Mouse (Mus musculus) cerebellum, postnatal 14 days (tissue): Measurements from ENCODE around the gene Zfp605.
"Not testable (repeated sequence)": the region's sequence is repeated elsewhere in the genome, so short reads cannot be mapped to it uniquely, and the experiment has no call there.

ENCODE experiments used
- DNase-seq, 2 experiments: peaks; one replicate each; pipeline ENCODE4 v3.0.0; 2021; ENCODE audit warnings: mixed read lengths in 2 of 2

Gene Zfp605

DNA sequence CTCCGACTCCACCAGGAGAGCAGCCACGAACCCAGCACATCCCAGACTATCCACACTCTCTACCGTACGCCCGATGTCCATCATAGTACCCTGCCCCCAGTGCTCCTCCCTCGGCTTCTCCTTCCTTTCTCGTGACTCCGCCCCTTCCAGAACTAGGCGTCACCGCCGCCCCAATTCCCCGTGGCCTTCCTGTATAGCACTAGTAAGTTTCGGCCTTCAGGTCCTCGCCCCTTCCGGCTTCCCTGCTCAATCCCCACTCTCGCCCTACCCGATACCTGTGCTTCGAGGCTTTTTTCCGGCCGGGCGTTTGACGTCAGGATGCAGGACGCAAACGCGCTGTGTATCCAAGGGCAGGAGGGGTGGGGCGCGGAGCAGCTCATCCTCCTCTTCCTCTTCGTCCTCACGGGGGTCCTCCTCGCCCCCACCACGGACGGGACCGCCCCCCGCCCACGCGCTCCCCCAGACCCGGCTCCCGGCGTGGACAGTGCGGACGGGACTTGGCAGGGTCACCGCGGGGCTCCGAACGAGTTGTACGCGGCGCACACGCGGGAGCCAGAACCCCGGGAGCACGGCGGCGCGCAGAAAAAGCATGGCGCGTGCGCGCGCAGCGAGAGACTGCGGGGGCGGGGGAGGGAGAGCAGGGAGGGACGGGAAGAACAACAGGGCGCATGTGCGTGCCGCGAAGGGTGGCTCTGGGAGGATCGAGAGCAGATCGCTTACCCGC is 2.1 kb upstream of the Zfp605 start, which contains the start of gene Gtpbp6:
Gene Gtpbp6 (minus strand): TSS at position 617 of the 724 bp plus-strand sequence.
- DNase-seq = peak; percentile 95 to 96

DNA sequence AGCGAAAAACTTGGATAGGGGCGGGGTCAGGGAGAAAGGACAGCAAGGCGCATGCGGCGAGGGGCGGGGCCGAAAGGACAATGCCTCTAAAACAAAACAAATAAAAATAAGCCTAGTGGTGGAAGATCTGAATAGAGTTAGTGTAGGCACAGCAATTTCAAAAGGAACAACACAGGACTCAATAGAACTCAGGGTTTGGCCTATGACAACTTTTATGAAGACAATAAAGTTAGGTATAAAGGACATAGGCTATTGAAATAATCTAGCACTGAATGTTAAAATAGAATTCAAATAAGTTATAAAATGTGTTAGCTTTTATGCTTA is 1.6 kb upstream of the Zfp605 start:
- no peak for DNase-seq

DNA sequence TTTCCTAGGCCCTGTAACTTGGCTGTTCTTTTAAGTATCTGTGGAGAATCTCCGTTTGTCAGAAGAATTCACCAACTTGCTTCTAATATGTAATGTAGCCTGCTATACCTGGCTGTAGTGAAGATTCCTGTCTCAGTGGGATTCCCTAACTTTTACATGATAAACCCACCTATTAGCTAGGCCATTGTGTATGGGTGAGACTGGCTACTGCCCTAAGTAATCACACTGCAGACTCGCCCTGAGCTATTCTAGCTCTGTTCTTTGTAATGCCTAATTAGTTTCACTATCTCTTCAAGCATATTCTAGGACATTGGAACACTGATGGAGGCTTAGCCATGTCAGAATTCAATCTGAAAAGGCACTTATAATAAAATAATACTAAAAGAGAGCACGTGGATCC is 12.5 kb downstream of the Zfp605 start:
- DNase-seq = not testable (repeated sequence)

DNA sequence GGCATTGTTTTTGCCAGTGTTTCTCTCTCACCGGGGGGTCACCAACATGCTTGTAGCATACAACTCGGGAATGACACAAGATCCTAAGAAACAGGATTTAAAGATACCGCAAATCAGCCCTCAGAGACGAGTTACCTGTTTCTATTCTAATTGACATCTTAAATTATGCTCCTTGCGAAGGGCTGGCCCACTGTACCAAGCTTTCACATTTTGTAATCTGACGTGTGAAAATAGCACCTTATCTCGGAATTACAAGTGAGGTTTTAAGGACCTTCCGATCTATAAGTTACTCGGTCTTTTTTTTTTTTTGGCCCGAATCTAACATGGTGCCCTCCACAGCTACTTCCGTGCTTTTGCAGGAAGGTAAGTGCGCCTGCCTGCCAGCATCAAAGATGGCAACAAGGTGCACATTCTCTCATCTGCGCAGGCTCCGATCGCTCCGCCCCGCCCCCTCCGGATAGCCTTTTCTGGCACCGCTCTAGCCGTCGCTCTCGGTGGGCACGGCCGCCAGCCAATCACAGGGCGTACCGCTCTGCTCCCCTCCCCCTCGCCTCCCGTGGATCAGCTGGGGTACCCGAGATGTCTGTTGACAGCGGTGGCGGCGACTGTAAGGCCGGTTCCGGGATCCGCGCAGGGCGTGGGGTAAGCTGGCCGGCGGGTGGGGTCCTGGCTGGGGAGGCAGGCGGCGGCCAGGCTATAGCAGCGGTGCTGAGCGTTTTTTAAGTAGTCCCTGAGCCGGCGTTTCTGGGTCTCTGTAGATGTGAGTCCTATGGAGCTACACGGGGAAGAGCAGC is 25.6 kb downstream of the Zfp605 start, which contains the start of gene Chfr:
Gene Chfr (plus strand): TSS at position 550 of the 794 bp plus-strand sequence.
- DNase-seq = peak; percentile 100

DNA sequence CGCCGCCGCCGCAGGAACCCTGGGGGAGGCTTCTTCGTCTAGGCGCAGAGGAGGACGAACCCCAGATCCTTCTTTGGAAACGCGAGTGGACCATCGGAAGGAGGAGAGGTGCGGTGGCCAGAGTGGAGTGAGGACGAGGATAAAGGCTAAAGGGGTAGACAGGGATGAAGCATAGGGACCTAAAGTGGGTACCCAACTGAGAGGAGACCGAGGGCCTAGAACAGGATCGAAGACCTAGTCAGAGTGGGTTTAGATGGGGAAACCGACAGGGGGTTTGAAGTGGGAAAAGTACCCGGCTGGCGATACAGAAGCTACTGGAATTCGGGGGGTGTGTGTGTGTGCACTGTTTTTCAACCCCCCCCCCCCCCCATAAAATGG is 26.2 kb downstream of the Zfp605 start:
- no peak for DNase-seq

DNA sequence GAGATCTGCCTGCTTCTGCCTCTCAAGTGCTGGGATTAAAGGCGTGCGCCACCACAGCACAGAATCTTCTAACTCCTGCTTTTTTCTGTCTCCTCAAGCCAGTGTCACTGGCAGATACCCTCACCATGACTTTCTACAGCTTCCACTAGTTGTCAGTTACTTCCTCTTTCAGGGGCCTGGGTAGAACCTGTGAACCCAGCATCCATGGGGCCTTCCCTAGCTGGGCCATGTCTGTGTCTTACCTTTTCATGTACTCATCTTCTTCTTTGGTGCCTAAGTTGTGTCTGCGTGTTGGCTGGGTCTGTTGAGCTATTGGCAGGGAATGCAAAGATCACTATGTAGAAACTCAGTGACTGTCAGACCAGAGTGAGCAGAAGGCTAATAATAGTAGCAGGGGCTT is 27.9 kb downstream of the Zfp605 start:
- no peak for DNase-seq

DNA sequence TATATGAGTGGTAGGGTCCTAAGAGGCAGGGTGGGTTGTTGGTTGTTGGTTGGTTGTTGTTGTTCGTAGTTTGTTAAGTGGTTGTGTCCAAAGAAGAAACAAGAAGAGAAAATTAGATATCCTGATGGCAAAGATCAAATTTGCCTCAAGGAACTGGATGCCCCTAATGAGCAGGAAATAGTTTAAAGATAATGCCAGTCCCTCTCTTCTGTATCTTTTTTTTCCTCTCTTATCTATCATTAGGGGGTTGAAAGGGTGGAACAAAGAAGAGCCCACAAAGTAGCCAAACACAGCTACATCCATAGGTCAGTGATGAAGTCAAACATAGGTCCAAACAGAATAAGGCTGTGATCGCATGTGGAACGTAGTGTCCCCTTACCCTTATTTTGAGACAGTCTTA is 29.4 kb downstream of the Zfp605 start:
- no peak for DNase-seq

DNA sequence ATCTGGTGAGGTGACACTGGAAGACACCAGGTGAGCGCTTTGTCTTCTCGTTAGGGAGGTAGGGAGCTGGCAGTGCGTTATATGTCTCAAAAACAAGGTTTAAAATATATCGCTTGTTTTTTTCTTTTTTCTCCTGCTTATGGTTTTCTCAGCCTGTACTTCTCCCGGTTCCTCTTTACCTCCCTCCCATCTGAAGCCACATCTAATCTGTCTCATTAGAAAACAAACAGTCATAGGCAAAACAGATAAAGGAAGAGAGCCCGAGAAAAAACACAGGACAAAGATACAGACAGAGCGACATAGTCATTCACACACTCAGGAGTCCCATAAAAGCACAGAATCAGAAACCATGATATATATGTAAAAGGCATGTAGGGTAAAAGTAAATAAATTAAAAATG is 30.5 kb downstream of the Zfp605 start:
- no peak for DNase-seq

DNA sequence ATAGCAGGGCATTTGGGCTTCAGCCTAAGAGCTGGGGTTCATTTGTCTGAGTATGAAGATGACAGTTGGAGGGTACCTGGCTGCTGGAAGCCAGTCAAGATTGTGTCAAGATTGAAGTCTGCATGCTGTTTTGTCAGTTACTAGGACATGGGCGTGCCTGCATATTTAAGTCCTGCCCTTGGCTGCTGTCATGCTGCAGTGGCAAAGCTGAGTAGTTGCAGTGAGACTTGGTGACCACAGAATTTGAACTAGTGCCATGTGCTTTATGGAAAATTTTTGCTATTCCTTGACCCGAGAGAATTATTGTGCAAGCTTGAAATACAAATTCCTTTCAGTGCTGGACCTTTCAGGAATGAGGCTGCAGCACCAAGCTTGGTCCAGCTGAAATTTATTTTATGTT is 32.4 kb downstream of the Zfp605 start:
- DNase-seq = no peak

DNA sequence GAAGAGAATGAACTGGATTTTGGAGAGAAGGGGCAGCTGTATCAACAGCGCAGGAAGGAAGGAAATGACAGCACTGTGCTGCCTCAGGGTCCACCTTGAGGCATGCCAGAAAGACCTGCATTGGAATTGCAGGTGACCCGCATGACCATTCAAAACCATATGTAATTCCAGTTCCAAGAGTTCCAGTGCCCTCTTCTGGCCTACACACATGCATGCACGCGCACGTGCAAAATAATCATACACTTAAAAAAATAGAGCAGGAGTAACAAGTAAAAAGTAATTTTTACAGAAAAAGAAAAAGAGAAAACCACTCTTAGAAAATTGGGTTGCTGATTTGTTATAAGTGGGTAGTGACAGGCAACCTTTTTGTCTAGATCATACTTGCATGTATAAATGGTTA is 33.1 kb downstream of the Zfp605 start:
- peak; percentile 9 to 15 for DNase-seq

DNA sequence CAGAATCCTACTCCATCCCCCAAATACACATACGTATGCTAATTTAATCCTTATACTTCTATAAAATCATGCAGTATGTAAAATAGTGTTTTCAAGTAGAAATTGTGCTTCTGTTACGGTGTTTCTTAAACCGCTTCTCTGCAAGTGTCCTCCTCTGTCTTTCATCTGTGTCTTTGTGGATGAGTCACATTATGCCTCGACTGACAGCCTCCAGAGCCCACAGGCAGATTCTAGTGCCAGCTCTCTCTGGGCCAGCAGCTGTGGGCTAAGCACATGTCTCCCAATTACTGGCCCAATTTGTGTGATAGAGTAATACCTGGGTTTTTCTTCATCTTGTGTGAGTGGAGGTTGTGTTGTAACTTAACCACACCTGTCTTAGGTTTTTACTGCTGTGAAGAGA is 59.5 kb downstream of the Zfp605 start:
- DNase-seq = no peak

DNA sequence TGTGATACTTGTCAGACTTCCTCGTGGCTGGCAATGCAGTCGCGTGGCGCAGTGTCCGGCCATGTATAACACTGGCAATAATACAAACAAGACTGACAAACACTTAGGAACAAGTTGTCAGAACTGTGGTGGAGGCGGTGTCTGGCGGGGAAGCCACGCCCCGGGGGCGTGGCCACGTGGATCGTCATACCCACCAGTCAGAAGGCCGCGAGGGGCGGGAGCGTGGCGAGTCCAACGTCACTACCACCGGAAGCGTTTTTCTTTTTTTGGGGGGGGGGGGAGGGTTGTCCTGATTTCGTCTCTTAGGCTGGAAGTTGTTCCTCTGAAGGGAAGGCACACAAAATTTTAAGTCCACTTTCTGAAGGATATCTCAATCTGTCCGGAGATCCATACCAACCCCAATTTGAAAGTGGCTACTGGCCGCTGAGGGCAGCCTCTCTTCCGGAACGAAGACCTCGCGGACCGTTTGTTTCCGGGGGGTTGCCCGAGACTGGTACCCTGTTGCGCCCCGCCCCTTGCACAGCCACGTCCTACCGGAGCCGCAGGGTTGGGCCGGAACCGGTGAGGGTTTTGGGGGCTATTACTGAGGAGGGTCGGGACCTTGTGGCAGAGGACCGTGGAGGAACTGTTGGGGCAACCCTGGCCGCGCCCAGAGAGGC is 66.6 kb downstream of the Zfp605 start, which contains the start of gene Golga3:
Gene Golga3 (plus strand): TSS at position 340 of the 659 bp plus-strand sequence.
- peak; percentile 94 to 95 for DNase-seq

DNA sequence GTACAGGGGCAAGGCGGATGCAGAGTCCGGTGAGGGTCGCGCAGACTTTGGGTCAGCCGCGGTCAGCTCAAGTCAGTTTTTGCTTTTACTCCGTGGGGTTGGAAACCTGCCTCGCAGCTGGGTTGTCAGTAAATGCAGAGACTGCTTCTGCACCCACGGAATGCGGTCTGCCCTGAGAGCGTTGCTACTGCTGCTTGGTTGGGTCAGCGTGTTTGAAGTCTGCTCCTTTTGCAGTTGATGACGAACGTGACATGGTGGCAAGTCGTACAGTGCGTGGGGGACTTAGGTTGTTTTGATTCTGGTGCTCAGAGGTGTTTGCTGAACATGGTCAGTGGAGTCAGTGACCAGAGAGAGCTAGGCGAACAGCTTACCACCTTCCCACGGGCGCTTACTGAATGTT is 67.1 kb downstream of the Zfp605 start:
- DNase-seq = no peak

DNA sequence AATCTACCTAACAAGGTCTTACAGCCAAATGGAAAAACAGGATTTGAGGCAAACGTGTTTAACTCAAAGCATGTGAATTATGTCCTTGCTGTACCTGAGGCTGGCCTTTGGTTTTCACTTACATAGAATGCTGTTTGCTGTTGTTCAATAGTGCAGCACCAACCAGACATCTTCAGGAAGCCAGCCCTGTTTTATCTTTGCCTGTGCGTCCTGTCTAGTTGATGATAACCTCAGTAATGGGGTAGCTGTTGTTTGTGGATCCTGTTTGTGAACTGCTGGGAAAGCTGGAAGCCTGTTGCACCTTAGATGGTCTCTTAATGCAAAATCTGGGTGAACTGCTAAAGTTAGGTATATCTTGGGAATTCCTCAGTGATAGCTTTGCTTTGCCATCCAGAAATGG is 68.7 kb downstream of the Zfp605 start:
- no peak for DNase-seq
